Mouse (Mus musculus): ENCODE data around the gene Tmem210. TPM values are rescaled to one million over a fixed set of nuclear protein-coding genes. Genes with fewer than 3 reads are reported as not detected.

Tmem210 gene
- polyA plus RNA-seq, 2 experiments: not detected

- no peaks in the 10 kb centered on the region for H3K9me3 ChIP-seq (ENCODE audit: control insufficient read depth, low read length)
- ATAC-seq (ENCODE audit: insufficient read depth) (no peak), DNase-seq (ENCODE audit: low read depth in 3 of 3, low spot score in 3 of 3) (no peak)
- TF ChIP-seq EP300 (IDR thresholded peaks at IDR 0.05; ENCODE audit: low read depth) (no peak), CTCF (IDR thresholded peaks at IDR 0.05; ENCODE audit: low read depth) (no peak)
- no peak overlapping the region for H3K27ac ChIP-seq
- H3K27me3 ChIP-seq (ENCODE audit: control insufficient read depth, insufficient read depth, low read length): peaks cover 47% of the 10 kb centered on the region
- H3K9ac ChIP-seq (replicated peaks): no peak overlapping the region
- no peaks in the 10 kb centered on the region; the same call in 1 of the 2 replicates for H3K36me3 ChIP-seq (replicated peaks; ENCODE audit: control insufficient read depth, insufficient read depth, low read depth)
- H3K4me3 ChIP-seq (ENCODE audit: insufficient read depth in 1 of 2, low read depth in 2 of 2, low read length in 2 of 2): no peak overlapping the region
- WGBS (ENCODE audit: insufficient replicate concordance): 3% methylated on average over 18 of the region's 18 CpGs
- H3K4me2 ChIP-seq (ENCODE audit: low read depth): no peak overlapping the region
- peaks cover 0 to 7% of the 10 kb centered on the region in 2 experiments; a peak in 1 of 4 replicates for H3K4me1 ChIP-seq (replicated peaks; ENCODE audit: control insufficient read depth in 2 of 2, insufficient read depth in 2 of 2, low read length in 1 of 2)
These were observed 2.8 kb downstream of the Tmem210 start for GRCm38 (mm10) chr2:25290816-25291130.

GRCm38 (mm10) chr2:25291184-25292053, 3.5 kb downstream of the Tmem210 start:
- Histone ChIP-seq H3K27me3 (ENCODE audit: control insufficient read depth, insufficient read depth, low read length) (peaks cover 47% of the 10 kb centered on the region), H3K4me2 (ENCODE audit: low read depth) (no peak overlapping the region)
- DNase-seq (ENCODE audit: low read depth in 3 of 3, low spot score in 3 of 3): no peak

GRCm38 (mm10) chr2:25292054-25292544, 4.2 kb downstream of the Tmem210 start:
- no peaks in the 10 kb centered on the region for H3K9me3 ChIP-seq (ENCODE audit: control insufficient read depth, low read length)
- ATAC-seq (ENCODE audit: insufficient read depth): no peak
- WGBS (ENCODE audit: insufficient replicate concordance): 11% methylated on average over 39 of the region's 43 CpGs

More at GRCm38 (mm10) chr2:25291184-25292053, 3.5 kb downstream of the Tmem210 start:
- Histone ChIP-seq H3K4me1 (replicated peaks; ENCODE audit: control insufficient read depth in 2 of 2, insufficient read depth in 2 of 2, low read length in 1 of 2) (peaks cover 0 to 6% of the 10 kb centered on the region in 2 experiments; a peak in 1 of 4 replicates), H3K27ac (no peak overlapping the region), H3K36me3 (replicated peaks; ENCODE audit: control insufficient read depth, insufficient read depth, low read depth) (no peaks in the 10 kb centered on the region), H3K4me3 (ENCODE audit: insufficient read depth in 1 of 2, low read depth in 2 of 2, low read length in 2 of 2) (no peak overlapping the region), H3K9ac (replicated peaks) (no peak overlapping the region), H3K9me3 (ENCODE audit: control insufficient read depth, low read length) (no peaks in the 10 kb centered on the region)
- TF ChIP-seq EP300 (IDR thresholded peaks at IDR 0.05; ENCODE audit: low read depth): no peak
- no peak for TF ChIP-seq CTCF (IDR thresholded peaks at IDR 0.05; ENCODE audit: low read depth)
- WGBS (ENCODE audit: insufficient replicate concordance): 8% methylated on average over 31 of the region's 32 CpGs
- no peak for ATAC-seq (ENCODE audit: insufficient read depth)

GRCm38 (mm10) chr2:25292856-25293255, 4.9 kb downstream of the Tmem210 start:
- no peak for TF ChIP-seq EP300 (IDR thresholded peaks at IDR 0.05; ENCODE audit: low read depth)
- peak; percentile 92 for TF ChIP-seq CTCF (IDR thresholded peaks at IDR 0.05; ENCODE audit: low read depth)
- Histone ChIP-seq H3K4me2 (ENCODE audit: low read depth) (no peak overlapping the region), H3K27me3 (ENCODE audit: control insufficient read depth, insufficient read depth, low read length) (peaks cover 50% of the 10 kb centered on the region), H3K4me1 (replicated peaks; ENCODE audit: control insufficient read depth in 2 of 2, insufficient read depth in 2 of 2, low read length in 1 of 2) (no peaks in the 10 kb centered on the region), H3K9ac (replicated peaks) (no peak overlapping the region), H3K36me3 (replicated peaks; ENCODE audit: control insufficient read depth, insufficient read depth, low read depth) (no peaks in the 10 kb centered on the region), H3K9me3 (ENCODE audit: control insufficient read depth, low read length) (no peaks in the 10 kb centered on the region), H3K4me3 (ENCODE audit: insufficient read depth in 1 of 2, low read depth in 2 of 2, low read length in 2 of 2) (no peak overlapping the region), H3K27ac (no peak overlapping the region)
- ATAC-seq (ENCODE audit: insufficient read depth) (no peak), DNase-seq (ENCODE audit: low read depth in 3 of 3, low spot score in 3 of 3) (peak in 2 of 3 experiments; percentile 26 to 38)
- 0% methylated on average over 1 of the region's 1 CpGs for WGBS (ENCODE audit: insufficient replicate concordance)

More at GRCm38 (mm10) chr2:25292054-25292544, 4.2 kb downstream of the Tmem210 start:
- H3K36me3 ChIP-seq (replicated peaks; ENCODE audit: control insufficient read depth, insufficient read depth, low read depth): no peaks in the 10 kb centered on the region
- 0 out of 4 replicates have a peak, but pooled peaks cover 0 to 3% of the 10 kb centered on the region in 2 experiments for H3K4me1 ChIP-seq (replicated peaks; ENCODE audit: control insufficient read depth in 2 of 2, insufficient read depth in 2 of 2, low read length in 1 of 2)
- H3K4me2 ChIP-seq (ENCODE audit: low read depth): peak overlapping the region; percentile 33
- DNase-seq (ENCODE audit: low read depth in 3 of 3, low spot score in 3 of 3): no peak
- no peak for TF ChIP-seq EP300 (IDR thresholded peaks at IDR 0.05; ENCODE audit: low read depth)
- TF ChIP-seq CTCF (IDR thresholded peaks at IDR 0.05; ENCODE audit: low read depth): no peak
- H3K9ac ChIP-seq (replicated peaks): no peak overlapping the region
- H3K4me3 ChIP-seq (ENCODE audit: insufficient read depth in 1 of 2, low read depth in 2 of 2, low read length in 2 of 2): peak overlapping the region in 1 of 2 experiments; percentile 25; a peak in 2 of 4 replicates
- H3K27ac ChIP-seq: no peak overlapping the region
- peaks cover 47% of the 10 kb centered on the region for H3K27me3 ChIP-seq (ENCODE audit: control insufficient read depth, insufficient read depth, low read length)

GRCm38 (mm10) chr2:25293706-25294105, 5.8 kb downstream of the Tmem210 start:
- DNase-seq (ENCODE audit: low read depth in 3 of 3, low spot score in 3 of 3) (no peak), ATAC-seq (ENCODE audit: insufficient read depth) (no peak)
- H3K9ac ChIP-seq (replicated peaks): no peak overlapping the region
- peaks cover 45% of the 10 kb centered on the region for H3K27me3 ChIP-seq (ENCODE audit: control insufficient read depth, insufficient read depth, low read length)
- no peak overlapping the region for H3K27ac ChIP-seq
- WGBS (ENCODE audit: insufficient replicate concordance): 49% methylated on average over 9 of the region's 9 CpGs
- H3K4me3 ChIP-seq (ENCODE audit: insufficient read depth in 1 of 2, low read depth in 2 of 2, low read length in 2 of 2): no peak overlapping the region
- H3K36me3 ChIP-seq (replicated peaks; ENCODE audit: control insufficient read depth, insufficient read depth, low read depth): no peaks in the 10 kb centered on the region
- no peaks in the 10 kb centered on the region for H3K9me3 ChIP-seq (ENCODE audit: control insufficient read depth, low read length)
- H3K4me1 ChIP-seq (replicated peaks; ENCODE audit: control insufficient read depth in 2 of 2, insufficient read depth in 2 of 2, low read length in 1 of 2): no peaks in the 10 kb centered on the region
- H3K4me2 ChIP-seq (ENCODE audit: low read depth): no peak overlapping the region
- TF ChIP-seq CTCF (IDR thresholded peaks at IDR 0.05; ENCODE audit: low read depth): no peak
- TF ChIP-seq EP300 (IDR thresholded peaks at IDR 0.05; ENCODE audit: low read depth): no peak
